Mouse (Mus musculus): ENCODE measurements at regions not wholly inside any gene's neighbourhood (a gene's known extent, or its start where the extent isn't known, plus 50 kb on each side); places are given as distances from the start of the nearest gene placed in this dataset.
"Not testable (repeated sequence)": the region's sequence is repeated elsewhere in the genome, so short reads cannot be mapped to it uniquely, and the experiment has no call there.

DNA sequence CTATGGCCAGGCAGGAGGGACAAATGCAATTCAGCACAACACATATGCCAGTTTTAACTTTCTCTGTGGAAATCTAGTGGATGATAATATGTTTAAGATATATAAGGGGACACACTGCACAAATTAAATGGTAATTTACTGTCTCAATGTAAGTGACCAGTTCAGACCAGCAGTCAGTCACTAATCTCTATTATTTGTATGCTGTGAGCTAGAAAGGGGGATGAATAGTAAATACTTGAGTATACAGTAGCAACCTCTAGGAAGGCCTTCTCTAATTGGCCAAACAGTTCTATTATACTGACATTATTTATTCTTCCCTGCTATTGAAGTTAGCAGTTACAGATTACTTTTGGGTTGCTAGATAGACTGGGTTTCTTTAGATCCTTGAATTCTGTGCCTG, 391.2 kb downstream of the Fign start:
- H3K4me3 ChIP-seq (replicated peaks; ENCODE audit: extremely low read depth, low read depth, low read length) = no peak overlapping the region
- no peak for TF ChIP-seq POLR2A (IDR thresholded peaks at IDR 0.05; ENCODE audit: borderline replicate concordance, extremely low read depth, low read depth, low read length)
- H3K4me1 ChIP-seq (ENCODE audit: control insufficient read depth, insufficient read depth, low read length) = no peaks in the 10 kb centered on the region
- no peak for DNase-seq

DNA sequence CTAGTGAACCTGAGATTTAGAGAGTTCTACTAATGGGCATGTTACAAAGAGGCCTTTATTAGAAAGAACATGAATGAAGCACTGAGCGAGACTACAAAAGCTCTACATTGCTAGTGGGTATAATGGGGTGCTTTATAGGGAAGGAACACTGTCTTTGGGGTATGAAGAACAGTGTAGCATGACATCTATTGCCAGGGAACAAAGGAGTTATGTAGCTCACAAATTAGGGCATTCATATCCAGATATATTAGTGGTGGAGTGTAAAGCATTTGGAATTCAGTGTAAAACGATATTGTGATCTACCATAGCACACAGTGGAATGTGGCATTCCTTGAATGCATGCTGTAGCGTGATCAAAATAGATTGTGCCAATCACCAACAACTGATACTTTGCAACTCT, 391.7 kb downstream of the Fign start:
- TF ChIP-seq CTCF (IDR thresholded peaks at IDR 0.05; ENCODE audit: insufficient read depth, low read length) (no peak), POLR2A (IDR thresholded peaks at IDR 0.05; ENCODE audit: borderline replicate concordance, extremely low read depth, low read depth, low read length) (no peak)
- Histone ChIP-seq H3K4me1 (ENCODE audit: control insufficient read depth, insufficient read depth, low read length) (no peaks in the 10 kb centered on the region), H3K4me3 (replicated peaks; ENCODE audit: extremely low read depth, low read depth, low read length) (no peak overlapping the region)
- WGBS = 84% methylated on average over 3 of the region's 3 CpGs
- DNase-seq = no peak

DNA sequence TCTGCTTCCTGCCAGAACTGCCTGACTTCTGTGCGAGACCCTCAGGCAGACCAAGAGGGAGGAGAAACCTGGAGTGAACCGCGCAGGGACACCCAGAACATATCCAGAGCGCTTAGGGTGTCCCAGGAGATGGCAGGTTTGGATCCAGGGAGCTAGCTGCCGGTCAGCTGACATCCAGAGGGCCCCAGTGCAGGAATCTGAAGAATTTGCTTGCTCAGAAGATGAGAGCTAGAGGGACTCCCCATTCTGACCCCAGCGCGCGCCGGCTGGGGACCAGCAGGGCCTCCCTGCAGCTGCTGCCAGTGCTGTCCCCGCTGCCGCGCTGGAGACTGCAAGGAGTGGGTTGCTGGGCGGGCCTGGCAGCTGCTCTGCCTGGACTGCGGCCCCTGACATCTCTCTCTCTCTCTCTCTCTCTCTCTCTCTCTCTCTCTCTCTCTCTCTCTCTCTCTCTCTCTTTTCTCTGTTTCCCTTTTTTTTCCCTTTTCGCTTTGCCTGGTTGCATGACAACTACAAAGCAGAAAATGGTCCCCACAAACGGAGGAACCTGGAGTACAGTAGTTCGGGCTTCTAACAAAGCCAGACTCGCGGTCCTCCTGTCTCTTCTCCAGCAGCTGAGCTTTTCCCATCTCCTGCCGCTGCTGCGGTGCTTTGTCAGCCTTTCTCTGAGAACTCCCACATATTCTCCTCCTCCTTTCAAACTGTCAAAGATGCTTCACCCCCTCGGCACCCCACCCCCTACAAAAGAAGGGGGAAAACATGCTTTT, 395.3 kb downstream of the Fign start:
- 5% methylated on average over 22 of the region's 22 CpGs for WGBS
- Histone ChIP-seq H3K4me1 (ENCODE audit: control insufficient read depth, insufficient read depth, low read length) (no peaks in the 10 kb centered on the region), H3K4me3 (replicated peaks; ENCODE audit: extremely low read depth, low read depth, low read length) (no peak overlapping the region)
- DNase-seq = peak; percentile 6
- TF ChIP-seq CTCF (IDR thresholded peaks at IDR 0.05; ENCODE audit: insufficient read depth, low read length) (no peak), POLR2A (IDR thresholded peaks at IDR 0.05; ENCODE audit: borderline replicate concordance, extremely low read depth, low read depth, low read length) (no peak)

DNA sequence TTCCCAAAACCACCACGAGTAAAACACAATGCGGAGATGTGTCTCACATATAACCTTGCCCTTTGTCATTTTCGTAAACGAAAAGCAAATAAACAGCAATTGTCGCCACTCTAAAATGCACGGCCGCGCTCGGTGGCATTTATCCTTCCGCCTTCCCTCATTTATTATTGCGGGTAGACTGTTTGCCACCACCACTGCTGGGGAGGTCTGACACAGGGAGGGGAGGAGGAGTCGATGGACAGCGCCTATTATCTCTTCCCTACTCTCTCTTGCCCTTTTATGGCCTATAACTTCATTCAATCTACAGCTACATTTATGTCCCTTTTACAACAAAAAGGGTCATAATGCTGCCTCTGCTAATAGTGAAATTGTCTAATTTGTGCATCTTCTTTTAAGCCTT, 396.0 kb downstream of the Fign start:
- H3K4me1 ChIP-seq (ENCODE audit: control insufficient read depth, insufficient read depth, low read length) = no peaks in the 10 kb centered on the region
- no peak for TF ChIP-seq CTCF (IDR thresholded peaks at IDR 0.05; ENCODE audit: insufficient read depth, low read length)
- TF ChIP-seq POLR2A (IDR thresholded peaks at IDR 0.05; ENCODE audit: borderline replicate concordance, extremely low read depth, low read depth, low read length) = no peak
- 26% methylated on average over 13 of the region's 13 CpGs for WGBS
- no peak overlapping the region for H3K4me3 ChIP-seq (replicated peaks; ENCODE audit: extremely low read depth, low read depth, low read length)
- no peak for DNase-seq

DNA sequence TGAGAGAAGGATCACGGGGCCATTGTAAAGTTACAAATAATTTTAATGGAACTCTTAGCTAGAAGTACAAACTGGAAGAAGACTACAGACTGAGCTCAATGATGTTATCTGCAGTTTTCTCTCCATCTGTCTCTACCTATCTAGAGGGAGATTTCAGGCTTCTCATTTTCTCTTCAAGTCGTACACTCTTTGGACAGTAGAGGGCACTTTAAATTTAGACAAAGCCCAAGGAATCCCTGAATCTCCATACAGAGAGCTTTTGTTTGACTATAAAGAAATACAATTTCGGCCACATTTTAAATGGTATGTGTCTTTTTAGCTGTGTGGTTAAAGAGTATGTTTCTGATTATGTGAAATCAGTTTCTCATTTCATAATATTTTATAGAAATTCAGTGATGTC, 397.6 kb downstream of the Fign start:
- no peak for DNase-seq
- no peak for TF ChIP-seq POLR2A (IDR thresholded peaks at IDR 0.05; ENCODE audit: borderline replicate concordance, extremely low read depth, low read depth, low read length)
- TF ChIP-seq CTCF (IDR thresholded peaks at IDR 0.05; ENCODE audit: insufficient read depth, low read length) = peak; percentile 13; the same call in 1 of the 2 replicates
- WGBS = 20% methylated on average over 3 of the region's 3 CpGs
- Histone ChIP-seq H3K4me1 (ENCODE audit: control insufficient read depth, insufficient read depth, low read length) (no peaks in the 10 kb centered on the region), H3K4me3 (replicated peaks; ENCODE audit: extremely low read depth, low read depth, low read length) (no peak overlapping the region)

DNA sequence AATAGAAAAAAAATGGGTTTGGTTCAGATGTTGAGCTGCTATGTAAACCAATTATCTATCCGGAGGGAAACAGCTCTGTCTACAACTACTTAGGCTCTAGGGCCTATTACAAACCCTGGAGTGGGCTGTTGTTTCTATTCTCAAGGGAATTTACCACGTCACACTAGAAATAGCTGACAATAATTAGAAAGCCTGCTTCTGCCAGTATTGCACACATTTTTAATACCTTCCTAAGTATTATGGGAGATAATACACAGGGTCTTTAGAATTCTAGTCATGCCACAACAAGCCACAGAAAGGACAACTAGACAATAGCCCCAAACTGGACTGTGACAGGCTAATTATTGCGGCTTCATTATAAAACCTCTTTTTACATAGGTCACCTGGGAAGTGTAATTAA, 428.1 kb downstream of the Fign start:
- WGBS = 55% methylated on average over 3 of the region's 3 CpGs
- no peak overlapping the region for H3K4me3 ChIP-seq (replicated peaks; ENCODE audit: extremely low read depth, low read depth, low read length)
- TF ChIP-seq POLR2A (IDR thresholded peaks at IDR 0.05; ENCODE audit: borderline replicate concordance, extremely low read depth, low read depth, low read length) (no peak), CTCF (IDR thresholded peaks at IDR 0.05; ENCODE audit: insufficient read depth, low read length) (no peak)

DNA sequence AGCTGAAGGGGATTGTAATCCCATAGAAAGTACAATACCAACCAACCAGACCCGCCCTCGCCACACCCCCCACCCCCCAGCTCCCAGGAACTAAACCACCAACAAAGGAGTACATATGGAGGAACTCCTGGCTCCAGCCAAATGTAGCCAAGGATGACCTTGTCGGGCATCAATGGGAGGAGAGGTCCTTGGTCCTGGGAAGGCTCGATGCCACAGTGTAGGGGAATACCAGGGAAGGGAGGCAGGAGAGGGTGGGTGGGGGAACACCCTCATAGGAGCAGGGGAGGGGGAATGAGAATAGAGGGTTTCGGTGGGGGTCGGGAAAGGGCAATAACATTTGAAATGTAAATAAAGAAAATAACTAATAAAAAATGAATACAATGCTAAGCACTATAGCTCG, 429.1 kb downstream of the Fign start:
- WGBS = 85% methylated on average over 7 of the region's 7 CpGs
- Histone ChIP-seq H3K4me1 (ENCODE audit: control insufficient read depth, insufficient read depth, low read length) (no peaks in the 10 kb centered on the region), H3K4me3 (replicated peaks; ENCODE audit: extremely low read depth, low read depth, low read length) (no peak overlapping the region)
- DNase-seq = no peak
- TF ChIP-seq CTCF (IDR thresholded peaks at IDR 0.05; ENCODE audit: insufficient read depth, low read length) (no peak), POLR2A (IDR thresholded peaks at IDR 0.05; ENCODE audit: borderline replicate concordance, extremely low read depth, low read depth, low read length) (no peak)

More for the DNA sequence above, 428.1 kb downstream of the Fign start:
- DNase-seq = no peak
- no peaks in the 10 kb centered on the region for H3K4me1 ChIP-seq (ENCODE audit: control insufficient read depth, insufficient read depth, low read length)

DNA sequence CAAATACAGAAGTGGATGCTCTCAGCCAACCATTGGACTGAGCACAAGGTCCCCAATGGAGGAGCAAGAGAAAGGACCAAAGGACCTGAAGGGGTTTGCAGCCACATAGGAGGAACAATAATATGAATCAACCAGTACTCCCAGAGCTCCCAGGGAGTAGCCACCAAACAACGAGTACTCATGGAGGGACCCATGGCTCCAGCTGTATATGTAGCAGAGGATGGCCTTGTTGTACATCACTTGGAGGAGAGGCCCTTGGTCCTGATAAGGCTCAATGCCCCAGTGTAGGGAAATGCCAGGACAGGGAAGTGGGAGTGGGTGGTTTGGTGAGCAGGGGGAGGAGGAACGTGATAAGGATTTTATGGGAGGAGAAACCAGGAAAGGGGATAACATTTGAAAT, 437.9 kb downstream of the Fign start:
- not testable (repeated sequence) for H3K4me1 ChIP-seq (ENCODE audit: control insufficient read depth, insufficient read depth, low read length); DNase-seq; H3K4me3 ChIP-seq (replicated peaks; ENCODE audit: extremely low read depth, low read depth, low read length)
- WGBS = 82% methylated on average over 2 of the region's 2 CpGs
